Mouse (Mus musculus): Measurements from ENCODE around the gene Hoxd1.

DNA sequence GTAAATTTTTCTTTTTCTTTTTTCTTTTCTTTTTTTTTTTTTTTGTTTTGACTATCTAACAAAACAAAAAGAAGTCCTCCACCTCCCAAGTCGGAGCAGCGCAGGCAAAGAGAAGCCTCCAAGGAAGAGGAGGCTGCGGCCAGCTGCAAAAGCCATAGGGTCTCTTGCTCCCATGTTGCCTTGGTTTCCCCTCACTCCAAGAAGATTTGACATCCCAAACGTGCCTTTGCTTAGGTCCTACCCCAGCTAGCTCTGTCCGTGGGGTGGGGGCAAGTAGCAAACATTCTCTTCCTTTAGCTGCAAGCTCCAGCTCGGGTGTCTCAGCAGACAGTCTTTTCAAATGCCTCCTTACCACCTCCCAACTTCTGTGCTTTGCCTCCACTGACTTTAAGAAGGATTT, 29.0 kb upstream of the Hoxd1 start:
- no peak for TF ChIP-seq POLR2A (IDR thresholded peaks at IDR 0.05; ENCODE audit: control insufficient read depth, extremely low read depth, insufficient read depth, low read length, poor library complexity)
- TF ChIP-seq CTCF (IDR thresholded peaks at IDR 0.05; ENCODE audit: borderline replicate concordance, control insufficient read depth, extremely low read depth, insufficient read depth, low read length, poor library complexity) = no peak

Data from thymus, adult 2 months (tissue).